Mouse (Mus musculus): Measurements from ENCODE around the gene Mettl21e. TPM values are rescaled to one million over a fixed set of nuclear protein-coding genes. Genes with fewer than 3 reads are reported as not detected.
A peak's percentile ranks its signal among the peaks of the same experiment; 100 is the strongest.

Mettl21e gene
- total and polyA plus RNA-seq, 2 experiments from 2014 or later = not detected

- no peak overlapping the region for H3K4me2 ChIP-seq (ENCODE audit: low read depth)
- no peak overlapping the region for H3K9ac ChIP-seq
- WGBS = 56% methylated on average over 2 of the region's 2 CpGs
- no peaks in the 10 kb centered on the region for H3K9me3 ChIP-seq (ENCODE audit: low read length)
- no peak overlapping the region for H3K27ac ChIP-seq (ENCODE audit: low read depth, low read length)
- H3K36me3 ChIP-seq (ENCODE audit: insufficient read depth) = no peaks in the 10 kb centered on the region
- DNase-seq = no peak
- H3K4me3 ChIP-seq (ENCODE audit: low read depth, low read length) = no peak overlapping the region
- H3K4me1 ChIP-seq (ENCODE audit: insufficient read depth) = no peaks in the 10 kb centered on the region
- no peaks in the 10 kb centered on the region for H3K27me3 ChIP-seq (ENCODE audit: insufficient read depth, low read length)
- no peak for ATAC-seq
- no peak for TF ChIP-seq CTCF (IDR thresholded peaks at IDR 0.05; ENCODE audit: low read depth)
Measured at GRCm38 (mm10) chr1:44216352-44217116, 2.2 kb downstream of the Mettl21e start.

- Histone ChIP-seq H3K27me3 (ENCODE audit: insufficient read depth, low read length) (no peaks in the 10 kb centered on the region), H3K4me3 (ENCODE audit: low read depth, low read length) (no peak overlapping the region), H3K9me3 (ENCODE audit: low read length) (no peaks in the 10 kb centered on the region), H3K9ac (no peak overlapping the region), H3K36me3 (ENCODE audit: insufficient read depth) (no peaks in the 10 kb centered on the region), H3K4me2 (ENCODE audit: low read depth) (no peak overlapping the region), H3K27ac (ENCODE audit: low read depth, low read length) (no peak overlapping the region), H3K4me1 (ENCODE audit: insufficient read depth) (no peaks in the 10 kb centered on the region)
- 46% methylated on average over 2 of the region's 2 CpGs for WGBS
- DNase-seq (no peak), ATAC-seq (peak; percentile 66; the same call in 1 of the 2 replicates)
- TF ChIP-seq CTCF (IDR thresholded peaks at IDR 0.05; ENCODE audit: low read depth) = no peak
Measured at GRCm38 (mm10) chr1:44214443-44214842, 4.3 kb downstream of the Mettl21e start.

DNA sequence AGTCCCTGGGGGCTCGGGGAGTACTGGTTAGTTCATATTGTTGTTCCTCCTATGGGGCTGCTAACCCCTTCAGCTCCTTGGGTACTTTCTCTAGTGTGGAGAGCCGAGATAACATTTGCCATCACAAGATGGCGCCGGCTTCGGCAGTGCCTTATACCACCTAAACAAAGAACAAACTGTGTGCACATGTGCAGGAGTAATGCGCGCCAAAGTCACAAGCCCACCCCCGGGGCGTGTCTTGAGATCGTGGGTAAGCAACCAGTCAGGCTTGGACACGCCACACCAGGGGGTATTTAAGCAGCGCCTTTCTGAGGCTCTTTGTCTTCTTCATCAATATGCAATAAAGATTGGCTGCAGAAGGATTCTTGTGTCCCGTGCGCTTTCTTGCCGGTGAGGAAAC is 15.9 kb downstream of the Mettl21e start:
- ATAC-seq (no peak), DNase-seq (no peak)
- H3K4me2 ChIP-seq (ENCODE audit: low read depth) = no peak overlapping the region
- H3K9ac ChIP-seq = no peak overlapping the region
- H3K27ac ChIP-seq (ENCODE audit: low read depth, low read length) = no peak overlapping the region
- 90% methylated on average over 15 of the region's 15 CpGs for WGBS
- no peaks in the 10 kb centered on the region for H3K27me3 ChIP-seq (ENCODE audit: insufficient read depth, low read length)
- no peaks in the 10 kb centered on the region for H3K36me3 ChIP-seq (ENCODE audit: insufficient read depth)
- no peak overlapping the region for H3K4me3 ChIP-seq (ENCODE audit: low read depth, low read length)
- TF ChIP-seq CTCF (IDR thresholded peaks at IDR 0.05; ENCODE audit: low read depth) = no peak
- no peaks in the 10 kb centered on the region for H3K9me3 ChIP-seq (ENCODE audit: low read length)
- no peaks in the 10 kb centered on the region; the same call in 1 of the 2 replicates for H3K4me1 ChIP-seq (ENCODE audit: insufficient read depth)

DNA sequence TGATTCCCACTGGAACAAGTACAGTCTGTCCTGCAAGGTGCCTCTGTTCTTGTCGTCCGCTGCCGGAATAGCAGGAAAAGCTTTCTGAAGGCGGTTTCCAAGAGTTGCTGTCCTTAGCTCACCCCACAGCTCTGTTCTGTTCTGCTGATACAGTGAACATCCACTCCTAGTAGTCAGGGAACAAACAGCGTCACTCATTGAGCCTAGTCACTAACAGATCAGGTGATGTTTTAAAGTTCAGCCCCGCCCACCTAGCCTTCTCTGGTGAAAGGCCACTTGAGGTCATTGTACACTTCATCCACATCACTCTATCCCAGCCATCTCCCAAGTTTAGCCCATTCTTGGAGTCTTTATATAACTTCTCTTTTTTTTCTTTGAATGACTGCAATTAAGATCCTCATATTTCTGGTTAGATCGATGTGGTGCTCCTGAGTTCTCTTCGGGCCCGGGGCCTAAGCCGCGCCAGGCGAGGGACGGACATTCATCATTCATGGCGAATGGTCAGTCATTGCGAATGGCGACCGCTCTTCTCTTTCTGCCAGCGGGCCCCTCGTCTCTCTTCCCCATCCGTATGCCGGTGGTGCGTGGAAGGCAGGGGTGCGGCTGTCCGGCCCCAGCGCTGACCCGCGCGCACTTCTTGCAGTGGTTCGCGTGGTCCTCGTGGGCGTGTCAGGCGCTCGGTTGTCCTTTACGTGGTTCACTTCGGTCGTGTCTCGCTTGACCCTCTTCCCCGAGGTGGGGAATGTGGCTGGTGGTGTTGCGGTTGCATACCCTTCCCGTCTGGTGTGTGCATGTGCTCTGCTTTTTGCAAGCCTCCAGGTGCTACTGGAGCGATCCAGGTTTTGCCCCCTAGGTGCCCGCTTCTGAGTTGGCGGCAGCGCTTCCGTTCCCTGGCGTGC is 20.2 kb downstream of the Mettl21e start:
- H3K36me3 ChIP-seq (ENCODE audit: insufficient read depth) = no peaks in the 10 kb centered on the region
- H3K4me1 ChIP-seq (ENCODE audit: insufficient read depth) = no peaks in the 10 kb centered on the region; the same call in 1 of the 2 replicates
- DNase-seq (no peak), ATAC-seq (peak; percentile 71)
- peak overlapping the region; percentile 90 for H3K4me2 ChIP-seq (ENCODE audit: low read depth)
- peak overlapping the region; percentile 41 for H3K9ac ChIP-seq
- H3K27ac ChIP-seq (ENCODE audit: low read depth, low read length) = no peak overlapping the region
- 17% methylated on average over 46 of the region's 47 CpGs for WGBS
- TF ChIP-seq CTCF (IDR thresholded peaks at IDR 0.05; ENCODE audit: low read depth) = no peak
- no peaks in the 10 kb centered on the region for H3K27me3 ChIP-seq (ENCODE audit: insufficient read depth, low read length)
- H3K9me3 ChIP-seq (ENCODE audit: low read length) = no peaks in the 10 kb centered on the region
- peak overlapping the region; percentile 47 for H3K4me3 ChIP-seq (ENCODE audit: low read depth, low read length)

DNA sequence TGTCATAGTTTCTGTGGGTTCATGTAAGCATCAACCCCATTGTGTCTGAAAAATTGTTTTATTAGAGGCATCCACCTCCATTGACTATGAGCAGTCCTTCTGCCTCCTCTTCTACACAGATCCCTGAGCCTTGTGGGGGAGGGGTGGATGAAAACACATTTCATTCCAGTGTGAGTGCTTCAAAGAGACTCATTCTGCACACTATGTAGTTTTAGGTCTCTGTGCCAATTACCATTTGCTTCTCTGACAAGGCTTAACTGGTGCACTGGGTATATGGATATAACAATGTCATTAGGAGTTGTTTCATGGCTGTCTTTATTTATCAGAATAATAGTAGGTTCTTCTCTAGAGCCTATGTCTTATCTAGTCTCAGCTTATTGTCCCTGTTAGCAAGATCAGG is 32.4 kb downstream of the Mettl21e start:
- no peaks in the 10 kb centered on the region for H3K9me3 ChIP-seq (ENCODE audit: low read length)
- H3K9ac ChIP-seq = no peak overlapping the region
- no peak for DNase-seq
- ATAC-seq = no peak
- no peaks in the 10 kb centered on the region for H3K4me1 ChIP-seq (ENCODE audit: insufficient read depth)
- no peak overlapping the region for H3K4me2 ChIP-seq (ENCODE audit: low read depth)
- H3K27me3 ChIP-seq (ENCODE audit: insufficient read depth, low read length) = no peaks in the 10 kb centered on the region
- H3K36me3 ChIP-seq (ENCODE audit: insufficient read depth) = peaks cover 14% of the 10 kb centered on the region
- no peak overlapping the region for H3K27ac ChIP-seq (ENCODE audit: low read depth, low read length)
- H3K4me3 ChIP-seq (ENCODE audit: low read depth, low read length) = no peak overlapping the region
- TF ChIP-seq CTCF (IDR thresholded peaks at IDR 0.05; ENCODE audit: low read depth) = no peak

DNA sequence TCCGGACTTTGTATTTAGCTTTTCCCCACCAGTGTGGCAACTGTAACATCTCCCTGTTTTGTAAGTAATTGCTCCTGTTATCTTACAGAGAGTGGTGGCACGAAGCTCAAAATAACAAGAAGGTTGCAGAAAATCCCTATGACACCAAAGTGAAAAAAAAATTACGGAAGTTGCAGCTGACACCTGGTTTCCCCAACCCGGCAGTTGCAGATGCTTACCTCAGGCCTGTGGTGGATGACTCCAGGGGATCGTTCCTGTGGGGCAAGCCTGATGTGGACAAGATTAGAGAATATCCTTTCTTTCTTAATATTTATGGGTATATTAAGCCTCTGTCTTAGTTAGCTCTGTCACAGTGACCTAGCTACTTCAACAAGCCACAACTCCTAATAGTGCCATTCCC is 40.7 kb downstream of the Mettl21e start:
- no peak for TF ChIP-seq CTCF (IDR thresholded peaks at IDR 0.05; ENCODE audit: low read depth)
- Histone ChIP-seq H3K9me3 (ENCODE audit: low read length) (no peaks in the 10 kb centered on the region), H3K27ac (ENCODE audit: low read depth, low read length) (no peak overlapping the region), H3K4me2 (ENCODE audit: low read depth) (no peak overlapping the region), H3K4me3 (ENCODE audit: low read depth, low read length) (no peak overlapping the region), H3K4me1 (ENCODE audit: insufficient read depth) (no peaks in the 10 kb centered on the region), H3K36me3 (ENCODE audit: insufficient read depth) (peaks cover 73% of the 10 kb centered on the region), H3K9ac (no peak overlapping the region), H3K27me3 (ENCODE audit: insufficient read depth, low read length) (no peaks in the 10 kb centered on the region)
- ATAC-seq (no peak), DNase-seq (no peak)
- WGBS = 96% methylated on average over 5 of the region's 5 CpGs

- peak; percentile 44 for TF ChIP-seq CTCF (IDR thresholded peaks at IDR 0.05; ENCODE audit: low read depth)
- Histone ChIP-seq H3K36me3 (ENCODE audit: insufficient read depth) (peaks cover 73% of the 10 kb centered on the region), H3K4me3 (ENCODE audit: low read depth, low read length) (no peak overlapping the region), H3K9me3 (ENCODE audit: low read length) (no peaks in the 10 kb centered on the region), H3K4me2 (ENCODE audit: low read depth) (no peak overlapping the region), H3K4me1 (ENCODE audit: insufficient read depth) (no peaks in the 10 kb centered on the region), H3K27me3 (ENCODE audit: insufficient read depth, low read length) (no peaks in the 10 kb centered on the region), H3K27ac (ENCODE audit: low read depth, low read length) (no peak overlapping the region), H3K9ac (no peak overlapping the region)
- WGBS = 87% methylated on average over 8 of the region's 8 CpGs
- ATAC-seq (no peak), DNase-seq (no peak)
Measured at GRCm38 (mm10) chr1:44173903-44174302, 44.9 kb downstream of the Mettl21e start.
